Mouse (Mus musculus) embryonic fibroblast, embryonic 13.5 days (primary cell): ENCODE data around the gene Epha4.

ENCODE experiments used
- CTCF ChIP-seq: IDR thresholded peaks from 2 replicates; pipeline ENCODE4 v1.5.1; 2011; ENCODE audit warnings: mild to moderate bottlenecking, control low read depth, low read length, moderate library complexity, borderline replicate concordance; ENCODE audit not compliant: insufficient read depth
- POLR2A ChIP-seq: IDR thresholded peaks from 2 replicates; pipeline ENCODE4 v1.6.1; 2011; ENCODE audit warnings: low read depth, mild to moderate bottlenecking, control low read depth, low read length, moderate library complexity

- TF ChIP-seq CTCF, result no peak
- TF ChIP-seq POLR2A, result no peak
Measured at GRCm38 (mm10) chr1:77429174-77429573, 85.7 kb downstream of the Epha4 start.
